Mouse (Mus musculus): Measurements from ENCODE around the gene Gpsm1.

Gpsm1 gene

DNA sequence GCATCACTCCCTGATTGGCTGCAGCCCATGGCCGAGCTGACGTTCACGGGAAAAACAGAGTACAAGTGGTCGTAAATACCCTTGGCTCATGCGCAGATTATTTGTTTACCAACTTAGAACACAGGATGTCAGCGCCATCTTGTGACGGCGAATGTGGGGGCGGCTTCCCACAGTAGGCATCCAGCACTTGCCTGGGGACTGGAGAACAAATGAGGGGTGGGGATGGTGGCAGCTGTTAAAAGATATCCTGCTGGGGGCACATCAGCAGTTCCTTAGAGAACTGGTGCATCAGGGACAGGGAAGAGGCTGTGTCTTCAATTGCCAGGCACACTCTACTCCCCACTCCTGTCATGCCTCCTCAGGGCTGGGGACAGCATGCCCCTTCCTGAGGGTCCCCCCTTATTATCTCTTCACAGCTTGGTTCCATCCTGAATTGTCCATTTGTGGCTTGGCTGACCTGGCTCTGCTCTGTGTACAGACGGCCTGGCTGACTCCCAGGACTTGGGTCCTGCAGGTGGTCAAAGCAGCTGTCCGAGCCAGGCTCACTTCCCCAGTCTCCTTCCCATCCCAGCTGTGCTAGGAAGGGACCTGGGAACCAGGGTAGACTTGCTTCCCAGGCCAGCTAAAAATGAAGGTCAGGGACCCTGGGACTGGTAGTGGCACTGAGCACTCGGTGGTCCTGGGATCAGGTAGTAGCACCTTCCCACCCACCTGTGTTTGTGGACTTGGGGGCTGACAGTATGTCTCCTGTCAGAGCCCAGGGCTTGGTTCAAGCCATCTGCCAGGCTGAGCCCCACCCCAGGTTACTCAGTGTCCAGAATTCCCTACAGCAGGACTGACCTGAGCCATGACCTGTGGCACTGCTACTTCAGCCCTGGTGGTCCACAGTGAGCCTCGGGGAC is 23.2 kb downstream of the Gpsm1 start:
- DNase-seq (ENCODE audit: extremely low spot score, low read depth, low spot score) = no peak

DNA sequence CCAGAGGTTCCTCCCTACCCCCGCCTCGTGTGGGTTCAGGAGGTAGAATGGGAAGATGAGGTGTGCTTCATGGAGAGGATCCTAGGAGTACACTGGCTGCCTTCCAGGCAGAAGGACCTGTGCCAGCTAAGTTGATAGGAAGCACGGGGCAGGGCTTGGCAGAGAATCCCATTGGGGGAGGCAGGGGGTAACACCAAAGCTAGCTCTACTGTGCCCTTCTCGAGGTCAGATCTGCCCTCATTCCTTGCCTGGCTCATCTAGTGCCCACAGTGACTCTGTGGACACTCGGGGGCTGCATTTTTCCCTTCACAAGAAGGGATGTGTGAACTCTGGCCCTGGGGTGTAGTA is 23.9 kb downstream of the Gpsm1 start:
- no peak for DNase-seq (ENCODE audit: extremely low spot score, low read depth, low spot score)

DNA sequence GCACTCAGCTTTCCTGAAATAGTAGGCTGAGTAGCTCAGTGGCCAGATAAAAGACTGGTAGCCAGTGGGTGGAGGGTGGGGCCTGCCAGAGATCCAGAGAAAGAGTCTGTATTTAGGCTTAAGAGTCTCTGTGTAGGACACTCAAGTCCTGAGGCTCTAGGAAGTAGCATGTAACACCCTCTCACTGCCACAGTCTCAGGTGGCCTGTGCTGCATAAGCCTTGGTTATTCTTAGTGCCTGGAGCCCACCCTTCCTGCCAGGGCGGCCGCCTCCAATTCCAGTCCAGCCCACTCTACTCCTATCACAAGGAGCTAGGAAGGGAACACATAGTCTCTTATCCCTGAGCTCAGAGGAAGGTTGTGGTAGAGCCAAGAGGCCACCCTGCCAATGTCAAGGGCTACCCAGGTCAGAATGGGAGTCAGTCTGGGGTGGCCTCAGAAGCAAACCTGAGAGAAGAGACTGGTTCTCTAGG is 26.2 kb downstream of the Gpsm1 start:
- DNase-seq (ENCODE audit: extremely low spot score, low read depth, low spot score) = no peak

DNA sequence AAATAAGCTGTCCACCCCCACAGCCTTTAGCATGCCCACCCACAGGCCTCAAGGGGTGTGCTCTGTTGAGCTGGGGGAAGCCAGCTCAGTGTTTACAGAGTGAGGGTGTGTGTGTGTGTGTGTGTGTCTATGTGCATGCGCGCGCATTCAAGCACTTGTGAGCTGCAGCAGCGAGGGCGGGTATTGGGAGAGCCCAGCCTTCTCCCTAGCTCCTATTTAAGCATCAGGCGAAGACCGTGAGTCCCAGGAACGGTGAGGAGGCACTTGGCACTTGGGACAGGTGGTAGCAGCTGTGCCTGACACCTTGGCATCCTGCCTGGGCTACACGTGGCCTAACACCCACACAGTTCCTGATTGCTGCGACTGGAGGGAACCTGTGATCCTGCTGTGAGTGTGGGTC is 26.7 kb downstream of the Gpsm1 start:
- no peak for DNase-seq (ENCODE audit: extremely low spot score, low read depth, low spot score)

DNA sequence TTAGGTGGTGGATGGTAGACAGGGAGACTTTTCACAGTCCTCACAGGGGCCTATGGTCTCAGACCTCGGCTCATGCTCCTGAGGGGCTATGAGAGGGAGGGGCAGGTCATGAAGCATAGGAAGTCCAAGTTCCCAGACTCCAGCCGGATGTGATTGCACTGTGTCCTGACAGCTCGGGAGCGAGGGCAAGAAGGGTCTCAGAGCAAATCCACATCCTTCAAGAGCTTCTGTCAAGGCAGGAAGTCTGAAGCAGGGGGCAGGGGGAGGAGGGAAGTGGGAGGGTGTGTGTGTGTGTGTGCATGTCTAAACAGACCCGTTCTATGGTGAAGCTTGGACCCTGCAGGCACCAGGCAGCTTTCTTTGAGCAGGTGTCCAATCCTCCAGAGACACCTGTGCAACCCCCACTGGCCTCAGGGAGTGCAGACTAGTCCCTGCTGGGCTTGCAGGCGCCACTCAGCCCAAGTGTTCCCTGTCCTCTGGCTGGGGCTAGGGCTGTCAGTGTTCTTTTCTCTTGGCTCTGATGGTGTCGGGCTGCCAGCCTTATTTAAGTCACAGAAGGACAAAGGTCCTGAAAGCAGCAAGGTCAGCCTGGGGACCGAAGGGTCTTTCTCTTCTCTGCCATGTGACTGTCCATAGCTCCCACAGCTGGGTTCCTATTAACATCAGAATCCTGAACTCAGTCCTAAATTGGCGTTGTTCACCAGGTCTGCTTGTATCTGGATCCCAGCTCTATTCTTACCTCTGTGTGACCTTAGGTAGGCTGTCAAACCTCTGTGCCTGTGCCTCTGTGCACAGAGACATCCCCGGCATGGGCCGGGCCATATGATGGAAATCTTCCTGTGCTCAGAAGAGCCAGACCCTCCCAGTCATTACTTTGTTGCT is 27.5 kb downstream of the Gpsm1 start:
- no peak for DNase-seq (ENCODE audit: extremely low spot score, low read depth, low spot score)

DNA sequence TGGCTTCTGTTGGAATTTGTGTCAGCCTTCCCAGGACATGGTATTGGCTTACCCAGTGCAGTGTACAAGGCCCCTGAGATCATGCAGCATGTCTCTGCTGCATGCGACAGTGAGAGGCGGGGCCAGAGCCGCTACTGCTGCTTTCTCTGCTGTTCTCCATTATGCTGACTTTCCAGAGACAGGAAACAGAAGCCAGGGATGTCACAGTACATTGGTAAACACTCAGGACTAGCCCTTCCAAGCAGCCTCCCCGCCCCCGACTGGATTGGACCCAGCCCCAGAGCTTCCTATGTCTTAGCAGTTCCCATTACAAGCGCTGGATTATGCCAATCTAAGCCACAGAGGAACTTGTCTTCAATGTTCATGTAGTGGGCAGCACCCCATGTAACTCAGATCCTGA is 32.9 kb downstream of the Gpsm1 start:
- no peak for DNase-seq (ENCODE audit: extremely low spot score, low read depth, low spot score)

DNA sequence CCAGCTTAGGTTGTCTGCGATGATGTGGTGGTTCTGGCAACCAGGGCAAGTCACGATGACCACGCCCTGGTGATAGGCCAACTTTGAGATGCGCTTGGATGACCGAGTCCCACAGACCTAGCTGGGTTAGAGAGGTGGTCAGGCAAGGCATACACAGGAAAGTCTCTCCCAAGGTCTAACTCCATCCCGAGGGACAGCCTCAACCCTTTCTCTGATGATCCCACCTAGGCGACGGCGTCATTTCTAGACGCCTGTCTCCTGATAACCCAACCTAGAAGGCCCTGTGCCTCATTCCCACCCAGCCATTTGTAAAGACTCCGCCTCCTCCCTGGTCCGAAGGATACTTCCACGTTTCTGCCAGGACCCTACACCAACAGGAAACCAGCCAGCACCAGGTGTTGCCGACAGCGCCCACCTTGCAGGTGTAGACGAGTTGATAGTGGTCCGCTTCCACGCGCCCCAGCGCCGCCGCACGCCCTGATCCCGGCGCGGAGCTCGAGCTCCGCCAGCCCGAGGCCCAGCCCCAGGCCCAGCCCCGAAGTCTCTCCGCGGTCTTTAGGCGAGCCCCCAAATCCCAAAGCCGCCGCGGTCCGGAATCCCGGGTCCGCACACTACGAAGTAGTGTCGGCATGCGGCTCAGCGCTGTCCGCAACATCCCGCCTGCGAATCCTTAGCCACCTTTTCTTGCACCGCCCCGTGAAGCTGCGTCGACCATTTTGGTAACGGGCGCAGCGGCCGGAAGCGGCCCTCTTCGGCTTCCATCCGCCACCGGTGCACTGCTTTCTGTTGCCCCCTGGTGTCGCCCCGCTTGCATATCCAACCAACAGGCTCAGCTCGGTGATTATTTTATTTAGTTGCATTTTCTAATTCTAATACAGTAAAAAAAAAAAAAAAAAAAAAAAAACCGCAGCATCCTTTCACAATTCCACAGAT is 36.3 kb downstream of the Gpsm1 start, which contains the start of gene Dnlz:
Dnlz (minus strand) TSS at position 753 of the 933 bp plus-strand sequence.
- DNase-seq (ENCODE audit: extremely low spot score, low read depth, low spot score) = peak; percentile 63

DNA sequence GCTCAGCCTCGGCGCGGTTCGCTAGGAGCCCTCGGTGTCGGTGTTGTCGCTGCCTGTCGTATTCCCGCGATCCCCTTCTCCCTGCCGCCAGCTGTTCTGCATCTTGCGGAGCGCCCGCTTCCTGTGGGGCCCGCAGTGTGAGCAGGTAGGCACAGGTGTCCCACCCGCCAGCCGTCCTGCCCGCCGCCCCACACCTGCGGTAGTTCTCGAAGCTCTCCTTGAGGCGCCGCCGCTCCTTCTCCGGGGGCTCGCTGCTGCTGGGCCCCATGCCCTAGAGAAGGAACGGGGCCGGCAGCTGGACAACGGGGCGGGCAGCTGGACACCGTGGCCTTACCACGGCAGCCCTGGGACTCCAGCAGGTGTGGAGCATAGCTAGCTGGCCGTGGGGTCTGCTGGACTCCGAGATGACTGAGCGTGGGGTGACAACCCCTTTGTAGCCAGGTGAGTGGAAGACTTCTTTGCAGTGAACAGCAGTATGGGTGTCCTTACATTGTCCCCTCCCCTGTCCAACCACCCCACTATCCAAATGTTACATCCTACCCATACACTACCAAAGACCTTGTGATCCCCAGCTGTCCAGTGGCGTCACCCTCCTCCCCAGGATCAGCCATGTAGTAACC is 37.1 kb downstream of the Gpsm1 start:
- no peak for DNase-seq (ENCODE audit: extremely low spot score, low read depth, low spot score)

DNA sequence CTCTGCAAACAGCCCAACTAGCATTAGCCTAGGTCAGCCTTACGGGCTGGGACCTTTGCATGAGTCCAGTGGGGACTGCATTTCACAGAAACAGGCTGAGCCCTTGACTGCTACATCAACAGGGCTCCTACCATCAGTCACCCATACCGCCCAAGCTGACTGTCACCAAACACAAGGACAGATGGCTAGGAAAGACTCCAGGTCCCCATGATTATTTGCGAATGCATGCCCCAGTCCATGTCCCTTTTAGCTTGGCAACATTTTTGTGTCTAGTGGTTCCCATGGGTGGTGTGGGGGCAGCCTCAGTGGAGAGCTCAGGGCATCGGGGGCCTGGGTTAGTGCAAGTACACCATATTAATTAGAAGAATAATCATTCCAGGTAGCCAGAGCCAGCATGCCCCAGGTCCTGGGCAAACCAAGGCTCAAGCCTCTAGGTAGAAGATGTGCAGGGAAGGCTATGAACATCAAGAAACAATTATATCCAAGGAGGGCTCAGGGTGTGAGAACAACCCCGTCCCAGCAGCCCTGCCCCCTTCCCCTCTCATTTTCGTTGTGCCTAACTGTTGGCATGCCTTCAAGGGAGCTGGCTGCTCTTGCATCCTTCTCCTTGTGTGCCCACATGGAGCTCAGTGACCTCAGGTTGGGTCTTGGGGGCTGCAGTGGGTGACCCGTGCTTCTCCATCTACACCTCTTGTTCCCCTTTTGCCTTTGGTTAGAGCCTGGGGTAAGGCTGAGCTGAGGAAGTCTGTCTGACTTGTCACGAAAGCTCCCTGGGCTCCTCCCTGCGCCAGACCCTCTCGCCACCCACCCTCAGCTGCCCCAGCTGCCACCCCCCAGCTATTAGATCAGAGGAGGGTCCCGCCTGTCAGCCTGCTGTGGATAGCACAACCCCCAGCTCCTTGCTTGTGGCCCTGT is 38.0 kb downstream of the Gpsm1 start:
- no peak for DNase-seq (ENCODE audit: extremely low spot score, low read depth, low spot score)

DNA sequence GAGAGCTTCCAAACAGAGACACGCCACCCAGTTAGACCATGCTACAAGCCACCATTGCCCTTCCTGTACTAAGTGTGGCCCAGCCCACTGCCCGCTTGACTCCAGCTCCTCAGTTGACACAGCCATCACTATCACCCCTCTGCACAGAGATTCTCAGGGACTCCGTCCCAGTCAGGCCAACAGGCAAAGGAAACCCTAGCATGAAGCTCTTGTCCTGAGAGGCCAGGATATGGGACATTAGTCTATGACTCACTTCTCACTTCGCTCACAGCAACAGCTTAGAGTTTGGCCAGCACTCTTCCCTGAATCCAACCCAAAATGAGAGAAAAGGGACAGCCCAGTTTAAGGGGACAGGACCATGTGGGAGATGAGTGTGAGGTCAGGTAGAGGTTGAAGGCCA is 39.1 kb downstream of the Gpsm1 start:
- no peak for DNase-seq (ENCODE audit: extremely low spot score, low read depth, low spot score)

DNA sequence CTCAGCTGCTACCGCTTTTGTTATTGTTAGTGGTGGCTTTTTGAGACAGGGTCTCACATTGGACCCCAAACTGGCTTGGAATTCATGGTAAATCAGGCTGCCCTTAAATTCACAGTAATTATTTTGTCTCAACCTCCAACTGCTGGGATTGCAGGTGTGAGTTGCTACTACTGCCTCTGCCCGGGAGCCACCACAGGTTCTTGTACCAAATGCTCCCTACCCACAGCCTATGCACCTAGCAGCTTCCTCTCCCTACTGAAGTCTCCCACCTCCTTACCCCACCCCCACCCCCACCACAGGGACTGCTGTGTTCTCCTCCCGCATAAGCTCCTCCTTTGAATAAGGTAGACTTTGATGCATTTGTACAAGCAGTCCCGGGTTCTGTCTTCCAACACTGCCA is 40.9 kb downstream of the Gpsm1 start:
- no peak for DNase-seq (ENCODE audit: extremely low spot score, low read depth, low spot score)

DNA sequence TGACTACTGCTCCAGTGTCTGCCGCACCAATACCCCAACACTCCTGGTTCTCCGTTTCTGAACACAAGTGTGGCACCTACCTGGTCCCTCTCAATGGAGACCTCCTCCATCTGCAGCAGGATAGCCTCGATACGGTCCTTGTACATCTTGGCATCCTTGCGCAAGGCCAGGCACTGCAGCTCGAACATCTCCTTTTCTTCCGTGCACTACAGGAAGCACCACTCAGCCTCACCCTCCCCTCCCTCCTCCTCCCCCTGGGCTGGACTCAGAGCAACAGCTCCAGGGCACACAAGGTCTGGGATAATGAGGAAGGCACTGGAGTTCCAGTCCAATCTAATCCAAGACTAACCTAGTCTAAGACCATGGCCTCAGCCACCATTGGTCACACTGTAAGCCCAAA is 41.4 kb downstream of the Gpsm1 start:
- no peak for DNase-seq (ENCODE audit: extremely low spot score, low read depth, low spot score)

DNA sequence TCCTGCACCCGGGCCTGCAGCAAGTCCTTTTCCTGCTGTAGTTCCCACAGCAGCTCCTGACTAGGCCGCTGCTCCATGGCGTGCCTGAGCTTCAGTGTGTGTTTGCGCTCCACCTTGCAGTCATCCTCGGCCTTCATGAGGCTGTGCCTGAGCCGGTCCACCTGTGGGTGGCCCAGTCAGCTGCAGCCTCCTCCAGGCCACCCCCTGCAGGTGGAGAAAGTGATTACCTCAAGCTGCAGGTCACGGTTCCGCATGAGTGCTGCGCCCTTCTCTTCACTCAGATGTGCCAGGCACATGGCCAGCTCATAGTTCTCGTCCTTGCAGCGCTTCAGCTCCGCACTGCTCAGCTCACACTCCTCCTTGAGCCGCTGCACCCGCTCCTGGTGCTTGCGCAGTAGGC is 42.2 kb downstream of the Gpsm1 start:
- no peak for DNase-seq (ENCODE audit: extremely low spot score, low read depth, low spot score)

DNA sequence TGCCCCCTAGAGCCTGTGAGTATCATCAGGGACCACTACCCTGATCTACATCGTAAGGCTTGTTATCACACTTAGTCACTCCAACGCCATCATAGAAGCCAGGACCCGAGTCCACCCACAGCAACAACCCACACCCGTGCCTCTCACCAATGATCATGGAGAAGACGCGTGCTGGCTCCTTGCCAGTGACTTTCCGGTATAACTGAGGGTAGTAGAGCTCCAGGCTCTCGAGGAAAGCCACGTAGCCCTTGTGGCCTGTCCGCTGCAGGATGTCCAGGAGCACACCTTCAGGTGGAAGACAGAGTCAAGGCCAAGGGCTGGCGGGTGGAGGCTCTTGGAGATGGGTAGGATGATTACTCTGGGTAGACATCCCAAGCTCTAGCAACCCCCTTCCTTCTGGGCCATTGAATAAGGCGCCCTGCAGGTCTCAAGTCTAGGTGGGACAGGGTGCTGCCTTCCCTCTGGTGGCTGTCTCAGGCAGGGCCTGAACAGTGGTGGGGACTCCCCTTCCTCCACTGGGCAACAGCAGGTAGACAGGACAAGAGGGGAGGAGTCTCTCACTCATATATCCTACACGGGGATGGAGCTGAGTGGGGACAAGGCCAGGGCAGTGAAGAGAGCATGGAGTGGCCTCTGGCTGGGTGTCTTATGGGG is 43.5 kb downstream of the Gpsm1 start:
- DNase-seq (ENCODE audit: extremely low spot score, low read depth, low spot score) = no peak

DNA sequence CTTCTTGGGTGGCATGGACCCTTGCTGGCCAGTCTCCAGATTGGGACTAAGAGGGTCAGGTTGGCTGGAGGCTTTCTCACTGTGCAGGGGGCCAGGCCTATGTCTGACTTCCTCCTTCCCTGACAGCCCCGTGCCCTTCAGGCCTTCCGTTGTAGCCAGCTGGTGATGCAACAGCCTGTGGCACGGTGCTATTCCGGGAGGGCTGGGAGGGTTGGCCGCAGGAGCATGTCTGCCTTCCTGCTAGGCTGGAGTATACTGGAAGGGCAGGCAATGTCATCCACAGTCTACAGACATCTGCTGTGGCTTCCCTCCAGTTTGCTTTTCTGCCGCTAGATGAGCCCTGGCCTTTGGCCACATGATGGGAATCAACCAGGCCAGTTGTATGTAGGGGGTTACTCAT is 44.7 kb downstream of the Gpsm1 start:
- DNase-seq (ENCODE audit: extremely low spot score, low read depth, low spot score) = no peak

DNA sequence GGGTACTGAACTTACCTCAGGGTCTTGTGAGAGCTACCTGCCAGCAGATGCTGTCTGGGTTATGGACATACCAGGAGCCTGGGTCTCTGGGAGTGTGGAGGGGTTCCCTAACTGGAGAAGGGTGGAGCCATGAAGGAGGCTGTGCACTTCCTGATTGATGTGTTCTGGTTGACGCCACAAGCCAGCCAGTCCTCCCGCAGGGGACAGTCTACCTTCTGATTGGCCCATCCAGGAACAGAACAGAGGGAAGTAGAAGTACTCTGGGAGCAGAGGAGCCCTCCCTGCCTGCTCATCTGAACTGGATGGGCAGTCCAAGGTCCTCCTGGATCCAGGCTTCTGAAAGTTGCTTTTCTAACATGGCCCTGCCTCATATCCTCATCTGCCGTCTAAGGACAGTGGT is 45.5 kb downstream of the Gpsm1 start, which contains the start of gene Card9:
Card9 (minus strand) TSS at position 147 of the 400 bp plus-strand sequence.
- DNase-seq (ENCODE audit: extremely low spot score, low read depth, low spot score) = no peak

DNA sequence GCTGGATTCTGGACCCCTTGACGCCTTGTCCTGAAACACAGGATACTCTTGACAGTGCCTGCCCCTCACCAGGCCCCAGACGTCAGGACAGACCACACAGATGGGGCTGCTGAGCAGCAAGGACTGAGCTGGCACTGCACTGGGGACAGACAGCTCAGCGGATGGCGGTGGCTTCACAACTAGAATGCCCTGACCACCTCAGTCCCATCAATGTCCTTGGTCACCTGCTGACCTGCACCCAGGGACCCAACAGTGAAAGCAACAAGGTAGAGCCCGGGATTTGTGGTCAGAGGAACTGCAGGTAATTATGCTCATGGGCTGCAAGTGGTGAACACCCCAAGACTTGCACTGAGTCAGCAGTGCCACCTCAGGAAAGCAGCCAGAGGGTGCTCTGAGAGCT is 47.7 kb downstream of the Gpsm1 start:
- no peak for DNase-seq (ENCODE audit: extremely low spot score, low read depth, low spot score)

DNA sequence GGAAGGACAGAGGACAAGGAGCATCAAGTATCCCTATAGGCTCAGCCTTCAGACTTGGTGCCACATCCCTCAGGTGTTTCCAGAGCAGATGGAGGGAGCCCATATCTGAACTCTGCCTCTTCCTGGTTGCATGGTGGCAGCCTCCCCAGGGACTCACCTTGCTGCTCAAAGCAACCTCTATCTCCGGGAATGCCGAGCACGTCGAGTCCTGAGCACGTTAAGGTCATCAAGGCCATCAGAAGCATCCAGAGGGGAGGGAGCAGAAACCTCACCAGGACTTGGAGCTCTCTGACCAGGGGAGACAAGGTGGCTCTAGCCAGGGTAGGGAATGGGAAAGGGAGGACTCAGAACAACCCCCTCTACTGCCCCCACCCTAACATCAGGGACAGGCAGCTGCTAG is 48.2 kb downstream of the Gpsm1 start:
- no peak for DNase-seq (ENCODE audit: extremely low spot score, low read depth, low spot score)
